Mouse (Mus musculus): Measurements from ENCODE around the gene Ube3b. TPM values are rescaled to one million over a fixed set of nuclear protein-coding genes. Genes with fewer than 3 reads are reported as not detected.

Ube3b gene
- total and polyA plus RNA-seq, 3 experiments, result 11.7 to 29.8 (median 22.1) TPM

DNA sequence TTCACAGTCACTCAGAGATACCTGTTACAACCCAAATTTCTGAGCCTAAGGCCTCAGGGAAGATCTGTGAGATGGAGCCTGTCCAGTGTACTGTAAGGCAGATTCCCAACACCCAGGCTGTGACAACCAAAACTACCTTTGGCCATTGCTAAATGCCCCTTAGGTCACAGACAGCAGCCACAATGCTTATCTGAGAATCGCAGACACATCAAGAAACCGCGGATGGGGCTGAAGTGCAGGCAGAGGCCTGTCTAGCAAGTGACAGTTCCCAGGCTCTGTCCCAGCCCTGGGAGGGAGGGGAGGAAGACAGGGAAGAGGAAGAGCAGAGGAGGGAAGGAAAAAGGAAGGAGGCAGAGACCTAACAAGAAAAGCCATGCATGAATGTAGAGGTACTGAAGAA is 9.1 kb upstream of the Ube3b start:
- Histone ChIP-seq H3K4me1 (ENCODE audit: control insufficient read depth in 1 of 2, insufficient read depth in 2 of 2) (no peaks in the 10 kb centered on the region; a peak in 1 of 4 replicates), H3K27me3 (replicated peaks) (no peaks in the 10 kb centered on the region), H3K4me3 (replicated peaks in 1 of 3; ENCODE audit: low read depth in 2 of 3, low read length in 2 of 3, poor library complexity in 1 of 3) (no peak overlapping the region), H3K4me2 (ENCODE audit: insufficient read depth, low read depth, poor library complexity, severe bottlenecking) (no peak overlapping the region), H3K27ac (ENCODE audit: insufficient read depth, low read depth) (no peak overlapping the region), H3K79me2 (replicated peaks; ENCODE audit: control insufficient read depth, extremely low read depth, insufficient read depth, poor library complexity, severe bottlenecking) (no peaks in the 10 kb centered on the region; the same call in 1 of the 2 replicates), H3K9me3 (replicated peaks; ENCODE audit: low read length) (no peaks in the 10 kb centered on the region), H3K9ac (ENCODE audit: insufficient read depth, low read depth) (no peak overlapping the region), H3K36me3 (replicated peaks in 1 of 2; ENCODE audit: control insufficient read depth in 1 of 2, insufficient read depth in 1 of 2, low read length in 1 of 2) (peaks cover 68 to 100% of the 10 kb centered on the region in 2 experiments)
- in situ Hi-C loops (cut with MboI; ENCODE audit: low pct_ligation_motif_present, low pct_unique_long_range_greater_than_20kb, low sequenced_read_pairs), result no loop called here
- no peak for DNase-seq (ENCODE audit: extremely low read depth)
- TF ChIP-seq USF2 (conservative IDR thresholded peaks at IDR 0.05; ENCODE audit: low read depth, low read length) (no peak), MYC (IDR thresholded peaks at IDR 0.05; ENCODE audit: low read depth, low read length) (no peak), TCF12 (IDR thresholded peaks at IDR 0.05; ENCODE audit: low read depth, low read length) (no peak), EP300 (IDR thresholded peaks at IDR 0.05; ENCODE audit: low read length) (no peak), RCOR1 (conservative IDR thresholded peaks at IDR 0.05; ENCODE audit: low read depth, low read length) (no peak), ZC3H11A (IDR thresholded peaks at IDR 0.05; ENCODE audit: low read depth, low read length) (no peak), GABPA (IDR thresholded peaks at IDR 0.05; ENCODE audit: insufficient replicate concordance, low read depth, low read length) (no peak), CTCF (conservative IDR thresholded peaks at IDR 0.05 in 1 of 2, IDR thresholded peaks at IDR 0.05 in 1 of 2; ENCODE audit: low read depth in 2 of 2, low read length in 2 of 2) (no peak), PAX5 (IDR thresholded peaks at IDR 0.05; ENCODE audit: low read length) (no peak), USF1 (IDR thresholded peaks at IDR 0.05; ENCODE audit: low read depth, low read length) (no peak), ZNF384 (IDR thresholded peaks at IDR 0.05; ENCODE audit: low read depth, low read length) (no peak), SMC3 (IDR thresholded peaks at IDR 0.05; ENCODE audit: low read depth, low read length) (no peak)
- dilution Hi-C loops (cut with MboI; ENCODE audit: extremely low pct_ligation_motif_present, extremely low pct_unique_long_range_greater_than_20kb, low sequenced_read_pairs), result no loop called here

DNA sequence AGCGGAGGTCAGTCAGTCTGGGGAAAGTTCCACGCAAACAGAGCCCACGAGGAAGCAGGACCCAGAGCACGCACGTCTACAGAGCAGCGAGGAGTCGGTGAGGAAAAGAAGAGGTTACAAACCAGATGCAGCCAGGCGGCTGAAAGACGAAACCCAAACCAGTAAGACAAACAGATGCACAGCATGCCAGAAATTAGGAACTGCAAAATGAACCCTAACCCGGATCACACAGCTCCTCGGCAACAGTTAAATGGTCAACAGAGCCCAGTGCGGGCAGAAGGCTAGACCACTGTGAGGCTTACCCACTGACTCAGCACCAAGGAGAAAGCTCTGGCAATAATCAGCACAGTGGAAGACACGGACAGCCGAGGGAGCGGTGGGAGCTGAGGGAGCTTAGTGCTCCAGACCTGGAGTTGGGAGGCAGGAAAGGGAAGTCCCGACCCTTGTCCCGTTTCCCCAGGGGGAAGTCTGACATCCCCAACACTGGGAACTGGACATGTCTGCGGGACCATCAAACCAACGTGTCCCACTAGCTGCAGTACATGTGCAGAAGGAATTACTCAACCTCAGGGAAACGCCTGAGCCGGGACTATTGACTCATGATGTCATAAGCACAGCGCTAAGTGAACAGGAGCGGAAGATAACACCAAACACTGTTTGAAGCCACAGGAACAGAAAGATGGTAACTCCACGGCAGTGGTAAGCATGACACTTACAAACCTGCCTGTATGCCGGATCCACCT is 8.5 kb upstream of the Ube3b start:
- Histone ChIP-seq H3K4me2 (ENCODE audit: insufficient read depth, low read depth, poor library complexity, severe bottlenecking) (no peak overlapping the region), H3K27me3 (replicated peaks) (no peaks in the 10 kb centered on the region), H3K27ac (ENCODE audit: insufficient read depth, low read depth) (no peak overlapping the region), H3K4me1 (ENCODE audit: control insufficient read depth in 1 of 2, insufficient read depth in 2 of 2) (no peaks in the 10 kb centered on the region; a peak in 1 of 4 replicates), H3K9me3 (replicated peaks; ENCODE audit: low read length) (no peaks in the 10 kb centered on the region), H3K4me3 (replicated peaks in 1 of 3; ENCODE audit: low read depth in 2 of 3, low read length in 2 of 3, poor library complexity in 1 of 3) (no peak overlapping the region), H3K79me2 (replicated peaks; ENCODE audit: control insufficient read depth, extremely low read depth, insufficient read depth, poor library complexity, severe bottlenecking) (no peaks in the 10 kb centered on the region; the same call in 1 of the 2 replicates), H3K9ac (ENCODE audit: insufficient read depth, low read depth) (no peak overlapping the region), H3K36me3 (replicated peaks in 1 of 2; ENCODE audit: control insufficient read depth in 1 of 2, insufficient read depth in 1 of 2, low read length in 1 of 2) (peaks cover 63 to 98% of the 10 kb centered on the region in 2 experiments)
- no peak for DNase-seq (ENCODE audit: extremely low read depth)
- in situ Hi-C loops (cut with MboI; ENCODE audit: low pct_ligation_motif_present, low pct_unique_long_range_greater_than_20kb, low sequenced_read_pairs) (no loop called here), dilution Hi-C loops (cut with MboI; ENCODE audit: extremely low pct_ligation_motif_present, extremely low pct_unique_long_range_greater_than_20kb, low sequenced_read_pairs) (no loop called here)
- TF ChIP-seq MAX (IDR thresholded peaks at IDR 0.05; ENCODE audit: low read length) (no peak), USF1 (IDR thresholded peaks at IDR 0.05; ENCODE audit: low read depth, low read length) (no peak), SMC3 (IDR thresholded peaks at IDR 0.05; ENCODE audit: low read depth, low read length) (no peak), USF2 (conservative IDR thresholded peaks at IDR 0.05; ENCODE audit: low read depth, low read length) (no peak), RCOR1 (conservative IDR thresholded peaks at IDR 0.05; ENCODE audit: low read depth, low read length) (no peak), MEF2A (IDR thresholded peaks at IDR 0.05; ENCODE audit: borderline replicate concordance, low read depth, low read length) (no peak), MXI1 (IDR thresholded peaks at IDR 0.05; ENCODE audit: low read depth, low read length) (no peak), EP300 (IDR thresholded peaks at IDR 0.05; ENCODE audit: low read length) (no peak), KAT2A (IDR thresholded peaks at IDR 0.05; ENCODE audit: insufficient replicate concordance, low read length) (no peak), NELFE (IDR thresholded peaks at IDR 0.05; ENCODE audit: low read depth, low read length) (no peak), ZC3H11A (IDR thresholded peaks at IDR 0.05; ENCODE audit: low read depth, low read length) (no peak), ZKSCAN1 (IDR thresholded peaks at IDR 0.05; ENCODE audit: borderline replicate concordance, low read depth, low read length) (no peak), UBTF (IDR thresholded peaks at IDR 0.05; ENCODE audit: low read depth, low read length) (no peak), HCFC1 (IDR thresholded peaks at IDR 0.05; ENCODE audit: low read depth, low read length) (no peak), GABPA (IDR thresholded peaks at IDR 0.05; ENCODE audit: insufficient replicate concordance, low read depth, low read length) (no peak), BHLHE40 (IDR thresholded peaks at IDR 0.05; ENCODE audit: low read depth, low read length) (no peak), ZNF384 (IDR thresholded peaks at IDR 0.05; ENCODE audit: low read depth, low read length) (no peak), ELF1 (IDR thresholded peaks at IDR 0.05; ENCODE audit: low read depth, low read length) (no peak), RAD21 (IDR thresholded peaks at IDR 0.05; ENCODE audit: low read depth, low read length) (no peak)

All from CH12.LX (cell line).